Mouse (Mus musculus) c-Kit-positive CD71-negative TER-119-negative erythroid progenitor cells, embryonic 14.5 days (primary cell): ENCODE measurements at regions not wholly inside any gene's neighbourhood (a gene's known extent, or its start where the extent isn't known, plus 50 kb on each side); places are given as distances from the start of the nearest gene placed in this dataset.
"Not testable (repeated sequence)": the region's sequence is repeated elsewhere in the genome, so short reads cannot be mapped to it uniquely, and the experiment has no call there.

Experiments used
- DNase-seq: peaks from one replicate; pipeline ENCODE4 v3.0.0-alpha.2; 2013; ENCODE audit warnings: low read depth

GRCm38 (mm10) chr12:45287759-45288158 lies 213.2 kb upstream of the Stxbp6 start:
- no peak for DNase-seq

GRCm38 (mm10) chr12:45256309-45256708 lies 181.8 kb upstream of the Stxbp6 start:
- no peak for DNase-seq

GRCm38 (mm10) chr12:45211131-45211530 lies 136.6 kb upstream of the Stxbp6 start:
- DNase-seq: no peak

- no peak for DNase-seq
These were observed 120.9 kb upstream of the Stxbp6 start for GRCm38 (mm10) chr12:45195304-45195920.

GRCm38 (mm10) chr12:45187149-45187548 lies 112.6 kb upstream of the Stxbp6 start:
- peak; percentile 13 for DNase-seq

- no peak for DNase-seq
These were observed 110.0 kb upstream of the Stxbp6 start for GRCm38 (mm10) chr12:45184510-45184909.

GRCm38 (mm10) chr12:45177454-45177853 lies 102.9 kb upstream of the Stxbp6 start:
- no peak for DNase-seq

- DNase-seq: not testable (repeated sequence)
These were observed 100.8 kb upstream of the Stxbp6 start for GRCm38 (mm10) chr12:45175259-45175658.

- peak; percentile 37 for DNase-seq
These were observed 97.6 kb upstream of the Stxbp6 start for GRCm38 (mm10) chr12:45171927-45172642.

- DNase-seq: no peak
These were observed 87.5 kb upstream of the Stxbp6 start for GRCm38 (mm10) chr12:45162011-45162410.

- not testable (repeated sequence) for DNase-seq
These were observed 87.1 kb upstream of the Stxbp6 start for GRCm38 (mm10) chr12:45161581-45161980.

GRCm38 (mm10) chr12:45158986-45159385 lies 84.5 kb upstream of the Stxbp6 start:
- DNase-seq: no peak

- DNase-seq: no peak
These were observed 63.0 kb upstream of the Stxbp6 start for GRCm38 (mm10) chr12:45137438-45138018.

- no peak for DNase-seq
These were observed 58.9 kb upstream of the Stxbp6 start for GRCm38 (mm10) chr12:45133415-45133814.

- no peak for DNase-seq
These were observed 56.6 kb upstream of the Stxbp6 start for GRCm38 (mm10) chr12:45131139-45131538.

GRCm38 (mm10) chr12:45125866-45126265 lies 51.4 kb upstream of the Stxbp6 start:
- no peak for DNase-seq
